Mouse (Mus musculus) c-Kit-positive CD71-positive TER-119-positive erythroid progenitor cells, embryonic 14.5 days (primary cell): Measurements from ENCODE around the gene Pnpla1.

Source experiments
- DNase-seq: peaks from one replicate; pipeline ENCODE4 v3.0.0-alpha.2; 2013; ENCODE audit warnings: low spot score

The Pnpla1 gene

DNA sequence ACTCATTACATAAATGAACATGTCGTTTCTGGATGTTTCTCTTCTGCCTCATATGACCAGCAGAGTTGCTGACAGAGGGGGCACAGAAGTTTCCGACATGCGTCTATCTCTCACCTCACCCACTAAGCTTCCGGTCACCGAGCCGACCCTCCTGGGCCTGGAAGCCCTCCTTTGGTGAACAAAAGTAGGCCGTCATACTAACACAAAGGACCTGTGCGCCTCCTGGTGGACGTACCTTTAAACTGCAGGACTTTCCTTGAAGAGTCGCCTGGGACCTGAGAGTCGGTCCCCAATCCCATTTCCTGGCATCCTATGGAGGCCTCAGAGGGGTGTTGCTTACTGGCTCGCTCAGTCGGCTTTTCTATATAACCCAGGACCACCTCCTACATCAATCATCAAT lies 68.2 kb downstream of the Pnpla1 start:
- DNase-seq: peak; percentile 70

DNA sequence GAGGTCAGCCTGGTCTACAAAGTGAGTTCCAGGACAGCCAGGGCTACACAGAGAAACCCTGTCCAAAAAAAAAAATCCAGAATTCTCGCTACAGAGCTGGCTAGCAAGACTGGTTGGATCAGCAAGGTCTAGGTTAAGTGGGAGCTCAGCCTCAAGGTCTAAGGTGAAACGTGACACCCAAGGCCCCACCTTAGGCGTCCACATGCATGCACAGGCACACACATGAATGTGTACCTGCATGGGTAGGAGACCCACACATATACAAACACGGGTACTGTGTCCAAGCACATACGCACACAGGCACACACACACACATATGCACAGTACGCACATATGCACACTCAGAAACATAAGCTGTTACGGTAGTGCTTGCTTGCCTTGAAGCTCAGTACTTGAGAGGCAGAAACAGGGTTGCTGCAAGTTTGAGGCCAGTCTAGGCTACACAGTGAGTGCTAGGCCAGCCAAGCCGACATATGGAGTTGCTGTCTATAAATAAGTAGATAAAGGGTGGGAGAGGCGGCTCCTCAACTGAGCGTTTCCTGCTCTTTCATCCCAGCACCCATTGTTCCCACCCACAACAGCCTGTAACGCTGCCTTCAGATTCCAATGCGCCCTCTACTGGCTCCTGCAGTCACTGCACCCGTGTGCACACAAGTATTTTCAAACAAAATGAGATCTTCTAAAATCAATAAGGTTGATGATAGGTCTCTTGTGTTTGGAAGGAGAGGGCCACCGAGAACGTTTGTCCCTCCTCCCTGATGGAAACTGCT lies 68.8 kb downstream of the Pnpla1 start:
- peak; percentile 77 for DNase-seq

DNA sequence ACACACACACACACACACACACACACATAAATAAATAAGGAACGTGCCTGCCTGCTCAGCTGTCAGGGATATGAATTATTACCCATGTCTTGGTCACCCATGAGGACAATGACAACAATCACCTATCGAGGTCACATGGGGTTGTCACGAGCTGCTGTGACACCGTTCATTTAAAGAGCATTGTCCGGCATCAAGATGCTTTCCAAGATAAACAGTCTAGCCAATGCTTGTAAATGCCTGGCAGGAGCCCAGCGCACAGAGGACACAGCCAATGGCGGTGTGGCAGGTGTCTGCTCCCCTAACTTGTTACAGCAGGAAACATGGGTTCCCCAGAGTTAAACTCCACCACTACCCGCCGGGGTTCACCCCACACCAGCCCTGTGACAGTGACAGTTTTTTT lies 69.8 kb downstream of the Pnpla1 start:
- DNase-seq: no peak

DNA sequence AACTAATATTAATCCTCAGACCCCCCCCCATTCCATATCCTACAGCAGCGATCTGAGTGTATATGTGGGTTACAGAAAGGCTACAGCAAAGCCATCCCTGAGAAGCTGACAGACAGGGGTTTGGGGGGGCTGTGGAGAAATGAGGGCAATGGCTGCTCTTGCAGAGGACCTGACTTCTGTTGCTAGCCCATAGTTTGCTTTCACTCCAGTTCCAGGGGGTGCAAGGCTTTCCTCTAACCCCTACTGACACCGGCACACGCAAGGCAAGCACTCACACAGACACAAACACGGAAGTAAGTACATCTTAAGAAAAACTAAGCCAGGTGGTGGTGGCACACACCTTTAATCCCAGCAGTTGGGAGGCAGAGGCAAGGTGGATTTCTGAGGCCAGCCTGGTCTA lies 71.2 kb downstream of the Pnpla1 start:
- no peak for DNase-seq

DNA sequence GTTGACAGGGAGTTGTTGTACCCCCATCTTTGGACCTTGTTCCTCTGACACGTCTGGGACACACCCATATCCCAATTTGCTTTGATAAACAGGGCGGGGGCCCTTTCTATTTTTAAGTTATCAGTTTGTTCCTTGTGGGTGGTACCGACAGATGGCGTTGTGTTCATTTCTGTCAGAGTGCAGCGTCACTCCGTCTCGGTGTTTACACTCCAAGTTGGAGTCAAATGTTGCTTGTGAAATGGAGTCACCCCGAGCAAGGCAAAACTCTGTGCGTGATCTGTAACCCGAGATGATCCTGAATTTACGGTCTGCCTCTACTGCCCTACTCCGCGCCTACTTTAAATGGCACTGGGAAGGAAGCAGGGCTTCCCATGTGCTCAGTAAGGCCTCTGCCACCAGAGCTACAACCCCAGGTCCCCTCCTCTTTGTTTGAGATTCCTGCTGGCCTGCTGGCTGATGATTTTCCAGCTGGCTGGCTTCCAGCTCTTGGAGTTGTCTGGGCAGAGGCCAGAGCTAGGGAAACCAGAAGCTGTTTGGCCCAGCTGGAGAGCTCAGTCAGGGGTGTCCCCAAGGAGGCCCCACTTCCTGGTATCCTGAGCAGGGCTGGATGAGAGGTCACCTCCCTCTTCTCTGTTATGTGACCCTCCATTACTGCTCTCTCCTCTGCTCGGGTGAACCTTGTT lies 72.3 kb downstream of the Pnpla1 start:
- DNase-seq: peak; percentile 93

DNA sequence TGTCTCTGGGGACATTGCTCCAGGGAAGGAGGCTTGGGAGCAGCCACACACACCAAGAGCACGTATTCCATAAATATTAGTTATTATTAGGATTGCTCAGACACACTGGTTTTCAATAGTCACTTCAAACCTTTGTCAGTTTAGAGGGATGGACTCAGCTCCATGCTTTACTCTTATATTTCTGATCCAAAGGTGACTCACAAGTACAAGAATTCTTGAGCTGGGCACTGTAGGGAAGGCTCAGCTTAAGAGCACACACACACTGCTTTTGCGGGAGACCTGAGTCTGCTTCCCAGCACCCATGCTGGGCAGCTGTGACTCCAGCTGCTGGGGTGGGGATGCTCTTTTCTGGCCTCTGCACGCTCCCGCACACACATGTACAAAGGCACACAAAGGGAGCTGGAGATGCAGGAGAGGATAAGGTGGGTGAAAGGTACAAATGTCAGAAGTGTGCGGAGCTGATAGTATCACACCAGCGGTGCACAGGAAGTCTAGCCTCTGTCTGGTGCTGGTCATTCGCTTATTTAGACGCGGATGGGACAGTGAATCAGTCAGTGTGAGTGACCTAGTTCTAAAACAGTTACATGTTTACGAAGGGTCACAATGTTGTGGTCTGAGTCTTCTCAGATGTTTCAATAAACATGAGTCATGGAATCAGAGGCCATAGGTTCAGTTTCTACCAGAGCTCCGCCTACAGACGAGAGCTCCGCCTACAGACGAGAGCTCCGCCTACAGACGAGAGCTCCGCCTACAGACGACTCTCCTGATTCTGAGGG lies 73.4 kb downstream of the Pnpla1 start:
- DNase-seq: peak; percentile 51

DNA sequence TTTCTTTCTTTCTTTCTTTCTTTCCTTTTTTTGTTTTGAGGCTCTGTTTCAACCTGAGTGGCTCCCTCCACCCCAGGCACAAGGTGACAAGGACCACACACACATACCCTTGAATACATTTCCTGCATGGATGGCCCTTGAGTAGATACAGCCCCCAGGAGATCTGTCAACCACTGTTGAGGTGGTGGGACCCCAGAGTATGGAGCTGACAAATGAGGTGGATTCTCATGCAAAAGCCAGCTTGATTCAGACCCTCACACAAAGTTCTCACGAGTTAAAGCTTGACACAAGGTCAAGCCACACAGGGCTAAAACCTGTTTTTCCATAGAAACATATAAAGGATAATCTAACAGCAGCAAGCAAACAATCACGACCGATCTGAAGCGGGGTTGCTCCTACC lies 74.1 kb downstream of the Pnpla1 start:
- DNase-seq: no peak

DNA sequence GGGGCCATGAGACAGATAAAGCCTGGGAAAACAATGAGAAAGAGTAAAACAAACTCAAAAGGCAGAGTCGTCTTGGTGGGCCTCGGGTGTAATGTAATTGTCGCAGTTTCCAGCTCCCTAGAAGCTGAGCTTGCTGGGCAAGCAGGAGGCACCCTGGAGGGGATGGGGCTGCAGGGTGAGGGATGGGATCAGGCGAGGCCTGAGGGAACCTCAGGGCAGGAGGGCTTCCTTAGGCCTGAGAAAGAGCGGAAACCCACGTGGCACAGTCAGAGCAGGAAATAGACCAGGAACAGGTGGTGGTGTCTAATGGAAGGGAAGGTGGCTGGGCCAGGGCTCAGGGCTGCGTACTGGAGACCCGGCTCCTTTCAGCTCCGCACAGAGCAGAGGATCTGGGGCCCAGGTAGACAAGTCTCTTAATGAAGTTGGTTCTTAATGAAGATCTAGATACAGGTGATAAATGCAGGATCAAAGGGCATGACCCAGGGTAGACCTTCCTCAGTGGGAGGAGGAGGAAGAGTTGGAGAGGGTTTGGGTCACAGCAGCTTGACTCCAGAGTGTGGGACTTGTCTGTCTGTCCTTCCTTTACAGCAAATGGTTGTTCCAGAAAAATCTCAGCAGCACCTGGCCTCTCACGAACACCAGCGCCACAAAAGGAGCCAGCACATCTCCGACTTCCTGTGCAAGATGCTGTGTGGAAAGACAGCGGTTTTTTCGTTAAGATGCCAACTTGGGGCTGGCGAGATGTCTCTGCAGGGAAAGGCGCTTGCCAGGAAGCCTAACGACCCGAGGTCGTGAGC lies 76.1 kb downstream of the Pnpla1 start:
- DNase-seq: no peak

DNA sequence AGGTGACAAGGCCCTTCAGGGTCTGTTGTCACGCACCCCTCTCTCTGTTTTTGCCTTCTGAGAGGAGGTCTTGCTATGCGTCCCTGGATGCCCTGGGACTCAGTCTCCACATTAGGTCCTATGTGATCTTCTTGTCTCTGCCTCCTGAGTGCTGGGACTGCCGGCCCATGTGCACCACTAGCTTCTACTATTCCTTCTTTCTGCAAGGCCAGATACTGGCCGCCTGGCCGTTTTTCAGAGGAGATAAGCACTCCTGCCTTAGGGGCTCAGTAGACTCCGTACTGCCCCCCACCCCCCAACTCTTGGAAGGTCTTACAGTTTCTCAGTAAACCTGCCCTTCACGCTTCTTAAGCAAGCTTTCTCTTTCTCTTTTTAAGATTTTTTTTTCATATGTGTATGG lies 77.9 kb downstream of the Pnpla1 start:
- DNase-seq: no peak

DNA sequence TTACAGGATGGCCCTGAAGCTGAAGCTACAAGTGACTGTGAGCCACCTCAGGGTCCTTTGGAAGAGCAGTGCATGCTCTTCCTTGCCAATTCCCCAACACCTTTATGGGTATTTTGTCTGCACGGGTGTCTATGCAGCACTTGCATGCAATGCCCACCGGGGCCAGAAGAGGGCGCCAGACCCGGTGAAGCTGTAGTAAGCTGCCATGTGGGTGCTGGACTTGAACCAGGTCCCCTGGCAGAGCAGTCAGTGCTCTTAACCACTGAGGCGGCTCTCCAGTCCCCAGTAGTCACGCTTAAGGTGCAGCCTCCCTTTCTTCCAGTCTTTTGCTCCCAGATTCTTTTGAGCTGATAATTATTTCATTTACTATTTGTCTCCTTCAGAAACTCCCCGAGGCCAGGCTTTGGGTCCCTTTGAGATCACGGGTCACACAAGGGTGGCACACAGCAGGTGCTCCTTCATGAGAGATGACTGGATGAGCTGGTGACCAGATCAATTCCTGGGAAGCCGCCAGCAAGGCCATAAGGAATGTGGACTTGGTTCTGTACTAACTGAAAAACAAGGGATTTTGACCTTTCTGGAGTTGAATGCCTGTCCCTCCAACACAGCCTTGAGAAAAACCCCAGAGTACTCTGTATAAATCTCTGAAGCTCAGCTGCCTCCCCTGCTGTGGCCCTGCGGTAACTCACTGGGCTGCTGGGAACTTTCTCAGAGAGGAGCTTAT lies 78.6 kb downstream of the Pnpla1 start:
- peak; percentile 50 for DNase-seq
